ENCODE assay signal across 9 mouse cellular contexts in the genomic region with DNA sequence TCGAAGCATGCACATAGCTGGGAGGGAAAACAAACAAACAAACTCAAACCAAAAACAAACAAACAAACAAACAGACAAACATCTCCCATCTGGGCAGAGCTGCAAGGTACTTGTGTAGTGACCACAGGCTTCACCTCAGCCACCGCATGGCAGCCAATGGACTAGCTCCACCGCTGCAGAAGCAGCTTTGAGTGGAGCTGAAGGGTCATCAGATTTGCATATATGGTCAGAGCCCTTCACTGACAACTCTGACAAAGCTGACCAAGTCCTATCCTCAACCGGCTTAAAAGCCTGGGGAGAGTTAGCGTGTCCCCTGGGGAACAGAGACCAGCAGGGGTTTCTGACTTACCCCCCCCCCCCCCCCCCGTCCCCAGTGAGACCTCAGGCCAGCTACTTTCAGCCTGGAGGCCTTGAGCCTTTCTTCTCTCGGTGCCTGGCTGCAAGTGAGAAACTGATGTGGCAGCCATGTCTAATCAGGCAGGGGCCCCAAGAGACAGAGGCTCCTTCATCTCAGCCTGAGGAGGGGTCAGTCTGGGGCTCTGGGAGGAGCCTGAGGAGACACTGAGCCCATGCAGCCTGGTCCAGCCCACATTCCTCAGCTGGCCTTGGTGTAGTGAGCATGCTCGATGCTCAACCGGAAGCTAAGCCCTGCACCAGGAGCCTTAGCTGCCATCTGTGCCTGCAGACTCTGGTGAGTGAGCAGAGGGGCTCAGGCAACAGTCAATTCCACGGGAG. TPM values are rescaled to one million over a fixed set of nuclear protein-coding genes. Genes with fewer than 3 reads are reported as not detected.
DNase-seq lines count a peak whose midpoint lies in the region; ATAC-seq and TF ChIP-seq lines count a peak whose summit lies in the region.
"Had no signal": no experiment of that assay in that cellular context is flagged by ENCODE, and none has a peak within 500 bp of the region (broad histone marks: within the 10 kb centered on the region; RNA-seq: fewer than 3 reads in every experiment).

No protein-coding gene starts in this region.

- H3K36me3 ChIP-seq in forebrain, postnatal 0 days (ENCODE audit: insufficient read depth), result no peaks in the 10 kb centered on the region
- H3K36me3 ChIP-seq in liver, embryonic 11.5 days (ENCODE audit: control insufficient read depth, insufficient read depth, low read length), result no peaks in the 10 kb centered on the region
- H3K36me3 ChIP-seq in stomach, postnatal 0 days (ENCODE audit: control insufficient read depth, insufficient read depth, low read length), result no peaks in the 10 kb centered on the region

- H3K27me3 ChIP-seq in forebrain, postnatal 0 days (ENCODE audit: insufficient read depth, low read length), result no peaks in the 10 kb centered on the region
- H3K27me3 ChIP-seq in liver, embryonic 11.5 days (replicated peaks; ENCODE audit: control insufficient read depth, insufficient read depth, low read length), result peaks cover 18% of the 10 kb centered on the region
- no peaks in the 10 kb centered on the region for H3K27me3 ChIP-seq in stomach, postnatal 0 days (ENCODE audit: control insufficient read depth, insufficient read depth, low read length)

- peak; percentile 54 for DNase-seq in lung, postnatal 10 days
- DNase-seq in lung, postnatal 14 days, result no peak
- no peak for DNase-seq in forebrain, postnatal 0 days
- DNase-seq in liver, embryonic 11.5 days (ENCODE audit: low spot score), result no peak
- DNase-seq in stomach, postnatal 0 days (ENCODE audit: low spot score), result no peak
- no peak for DNase-seq in layer of hippocampus, postnatal 10 days (ENCODE audit: low spot score in 2 of 2)
- no peak for DNase-seq in layer of hippocampus, postnatal 25 days (ENCODE audit: extremely low spot score in 1 of 2, low spot score in 1 of 2)
- DNase-seq in thymus, postnatal 10 days (ENCODE audit: low spot score in 2 of 2), result no peak
- DNase-seq: layer of hippocampus, postnatal 36 days had no signal

- no peak for TF ChIP-seq CTCF in forebrain, postnatal 0 days (IDR thresholded peaks at IDR 0.05; ENCODE audit: low read depth)
- no peak for TF ChIP-seq CTCF in stomach, postnatal 0 days (IDR thresholded peaks at IDR 0.05; ENCODE audit: low read depth)

- 38% methylated on average over 10 of the region's 10 CpGs for WGBS in forebrain, postnatal 0 days
- 36% methylated on average over 10 of the region's 10 CpGs for WGBS in liver, embryonic 11.5 days
- 47% methylated on average over 9 of the region's 10 CpGs for WGBS in stomach, postnatal 0 days

- H3K4me2 ChIP-seq in forebrain, postnatal 0 days (ENCODE audit: low read depth), result no peak overlapping the region
- H3K4me2 ChIP-seq in liver, embryonic 11.5 days, result no peak overlapping the region
- H3K4me2 ChIP-seq in stomach, postnatal 0 days (replicated peaks; ENCODE audit: low read depth), result no peak overlapping the region

- no peak for TF ChIP-seq EP300 in stomach, postnatal 0 days (optimal IDR thresholded peaks at IDR 0.05)

- no peak overlapping the region for H3K4me3 ChIP-seq in forebrain, postnatal 0 days (ENCODE audit: low read depth, low read length)
- H3K4me3 ChIP-seq in liver, embryonic 11.5 days (ENCODE audit: low read depth, low read length), result no peak overlapping the region
- H3K4me3 ChIP-seq in stomach, postnatal 0 days (ENCODE audit: low read depth, low read length), result no peak overlapping the region

- H3K27ac ChIP-seq in forebrain, postnatal 0 days (ENCODE audit: low read depth, low read length), result no peak overlapping the region
- H3K27ac ChIP-seq in liver, embryonic 11.5 days (ENCODE audit: low read depth, low read length), result no peak overlapping the region
- no peak overlapping the region for H3K27ac ChIP-seq in stomach, postnatal 0 days (replicated peaks)

- ATAC-seq in forebrain, postnatal 0 days, result peak; percentile 49
- peak; percentile 47; the same call in 1 of the 2 replicates for ATAC-seq in liver, embryonic 11.5 days (replicated peaks; ENCODE audit: low FRiP score)
- ATAC-seq in stomach, postnatal 0 days (ENCODE audit: low FRiP score, low TSS enrichment), result peak; percentile 50; the same call in 1 of the 2 replicates

- no peaks in the 10 kb centered on the region for H3K4me1 ChIP-seq in forebrain, postnatal 0 days (ENCODE audit: insufficient read depth)
- no peaks in the 10 kb centered on the region for H3K4me1 ChIP-seq in liver, embryonic 11.5 days (replicated peaks; ENCODE audit: control insufficient read depth, insufficient read depth, low read length)
- no peaks in the 10 kb centered on the region for H3K4me1 ChIP-seq in stomach, postnatal 0 days (replicated peaks; ENCODE audit: control insufficient read depth, insufficient read depth)

- H3K9ac ChIP-seq in forebrain, postnatal 0 days, result no peak overlapping the region
- no peak overlapping the region for H3K9ac ChIP-seq in liver, embryonic 11.5 days (ENCODE audit: low read depth, low read length)
- H3K9ac ChIP-seq in stomach, postnatal 0 days (ENCODE audit: low read length), result no peak overlapping the region

- no peaks in the 10 kb centered on the region for H3K9me3 ChIP-seq in forebrain, postnatal 0 days (ENCODE audit: low read length)
- no peaks in the 10 kb centered on the region for H3K9me3 ChIP-seq in liver, embryonic 11.5 days (ENCODE audit: control insufficient read depth, low read length)
- H3K9me3 ChIP-seq in stomach, postnatal 0 days (ENCODE audit: control insufficient read depth, low read length), result no peaks in the 10 kb centered on the region

RNA-seq across cellular contexts. Expression of gene Pja1, which starts 12.4 kb away (rescaled TPM):
- total RNA-seq in forebrain, postnatal 0 days (2014; rRNA removed), result 270 and 285 TPM in 2 replicates
- 378 and 395 TPM in 2 replicates for polyA plus RNA-seq in forebrain, postnatal 0 days (2015; fragmentation: Nextera tagmentation; extraction: Ambion mirVana)
- 87.9 and 92.6 TPM in 2 replicates for polyA plus RNA-seq in liver, embryonic 11.5 days (2014; fragmentation: Nextera tagmentation; extraction: Ambion mirVana)
- 62.8 and 64.5 TPM in 2 replicates for polyA plus RNA-seq in stomach, postnatal 0 days (2015; fragmentation: Nextera tagmentation; extraction: Ambion mirVana)
- 100 to 1,000 TPM; 181 to 185 TPM for total RNA-seq in layer of hippocampus, postnatal 10 days (2021)
- total RNA-seq in layer of hippocampus, postnatal 25 days (2021), result 100 to 1,000 TPM; 185 to 214 TPM
